Mouse (Mus musculus) heart, adult 18-20 months (tissue): ENCODE measurements around the gene Gm21477. TPM values are rescaled to one million over a fixed set of nuclear protein-coding genes. Genes with fewer than 3 reads are reported as not detected.
"Not testable (repeated sequence)": the region's sequence is repeated elsewhere in the genome, so short reads cannot be mapped to it uniquely, and the experiment has no call there.

Experiments used
- DNase-seq, 2 experiments: peaks; one replicate each; pipeline ENCODE4 v3.0.0; 2021 to 2022; ENCODE audit warnings: mixed read lengths in 1 of 2
- long read RNA-seq, 2 experiments: library from polyadenylated mRNA; stranded (forward); transcript quantifications; one replicate each; pipeline ENCODE4 v2.0.0; 2021
- total RNA-seq, 2 experiments: library from RNA; stranded (reverse); gene quantifications; 2 replicates each; pipeline ENCODE4 v1.2.3; 2021

Gm21477 gene
- not detected for total RNA-seq
- long read RNA-seq, experiment 1 = 0 reads
- long read RNA-seq, experiment 2 = 0 reads

GRCm38 (mm10) chrY:87116521-87116920, at the start of gene Gm21477:
TSS of gene Gm21477 (plus strand) at chrY:87116821.
- not testable (repeated sequence) for DNase-seq
